Mouse (Mus musculus) forebrain, embryonic 14.5 days (tissue): ENCODE measurements around the gene Hpn. TPM values are rescaled to one million over a fixed set of nuclear protein-coding genes. Genes with fewer than 3 reads are reported as not detected.

ENCODE experiments used
- ATAC-seq: fragments of 200-750 bp; cut with Nextera tagmentation; 2 replicates; pipeline ENCODE4 v1.8.0; 2017; ENCODE audit warnings: mild to moderate bottlenecking, moderate library complexity
- DNase-seq: peaks from one replicate; pipeline ENCODE4 v3.0.0-alpha.2; 2015; ENCODE audit warnings: low spot score
- H3K27ac ChIP-seq: fragments of 300-500 bp; sonication (generic); 2 replicates; pipeline ENCODE4 v1.5.1; 2014; ENCODE audit warnings: low read depth, mild to moderate bottlenecking, control low read depth, low read length, moderate library complexity
- H3K27me3 ChIP-seq: fragments of 300-500 bp; sonication (generic); replicated peaks from 2 replicates; pipeline ENCODE4 v1.6.1; 2014; ENCODE audit warnings: low read length, control low read depth, mixed read lengths; ENCODE audit not compliant: control insufficient read depth, insufficient read depth
- H3K36me3 ChIP-seq: fragments of 300-500 bp; sonication (generic); 2 replicates; pipeline ENCODE4 v1.6.1; 2014; ENCODE audit warnings: low read length, control low read depth; ENCODE audit not compliant: control insufficient read depth, insufficient read depth
- H3K4me1 ChIP-seq: fragments of 300-500 bp; sonication (generic); 2 replicates; pipeline ENCODE4 v1.6.1; 2014; ENCODE audit warnings: antibody characterized with exemption, low read length, control low read depth; ENCODE audit not compliant: control insufficient read depth, insufficient read depth
- H3K4me2 ChIP-seq: fragments of 300-500 bp; sonication (generic); 2 replicates; pipeline ENCODE4 v1.6.1; 2014; ENCODE audit warnings: mild to moderate bottlenecking, control low read depth, low read length
- H3K4me3 ChIP-seq: fragments of 300-500 bp; sonication (generic); 2 replicates; pipeline ENCODE4 v1.5.1; 2014; ENCODE audit warnings: low read depth, low read length, control low read depth
- H3K9ac ChIP-seq: fragments of 300-500 bp; sonication (generic); 2 replicates; pipeline ENCODE4 v1.6.1; 2014; ENCODE audit warnings: mild to moderate bottlenecking, low read length, control low read depth, moderate library complexity
- H3K9me3 ChIP-seq: fragments of 300-500 bp; sonication (generic); replicated peaks from 2 replicates; pipeline ENCODE4 v1.6.1; 2016; ENCODE audit warnings: low read length, control low read depth, mixed read lengths; ENCODE audit not compliant: control insufficient read depth
- WGBS: fragments of 180-500 bp; shearing (Covaris S2); extraction: QIAGEN DNeasy Blood & Tissue Kit; methylation state at CpG from one replicate; pipeline ENCODE4 v1.1.7; 2014; 5-methylcytosine and 5-hydroxymethylcytosine counted together
- polyA plus RNA-seq: library from polyadenylated mRNA; unstranded; fragments of >200 nt; fragmentation: Nextera tagmentation; extraction: Ambion mirVana; gene quantifications from 2 replicates; pipeline ENCODE4 v1.2.1, GENCODE M21; 2014

Hpn gene
- polyA plus RNA-seq = not detected in 2 replicates

GRCm38 (mm10) chr7:31115182-31115581 is at the start of gene Hpn:
Gene Hpn, minus strand, starts transcription at chr7:31115290.
- DNase-seq (no peak), ATAC-seq (no peak)
- WGBS = 19% methylated on average over 15 of the region's 15 CpGs
- Histone ChIP-seq H3K4me1 (no peaks in the 10 kb centered on the region), H3K9me3 (no peaks in the 10 kb centered on the region), H3K27me3 (no peaks in the 10 kb centered on the region), H3K36me3 (no peaks in the 10 kb centered on the region), H3K9ac (no peak within 1 kb of the TSS), H3K27ac (no peak within 1 kb of the TSS), H3K4me3 (no peak within 1 kb of the TSS), H3K4me2 (no peak within 1 kb of the TSS)

DNA sequence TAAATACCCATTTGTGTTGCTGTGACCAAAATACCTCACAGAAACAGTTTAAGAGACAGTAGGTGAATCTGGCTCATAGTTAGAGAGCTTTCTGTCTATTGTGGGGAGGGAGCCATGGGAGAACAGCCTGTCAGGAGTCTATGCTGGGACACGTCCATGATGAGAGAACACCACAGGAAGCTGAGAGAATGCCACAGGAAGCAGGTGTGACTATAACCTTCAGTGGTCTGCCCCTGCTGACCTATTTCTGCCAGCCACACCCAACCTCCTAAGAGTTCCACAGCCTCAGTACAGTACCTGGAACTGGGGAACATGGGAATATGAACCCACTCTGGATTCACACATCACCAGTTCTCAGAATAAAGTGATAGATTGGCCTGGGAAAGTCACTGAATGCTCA is 49.7 kb upstream of the Hpn start:
- Histone ChIP-seq H3K9me3 (no peaks in the 10 kb centered on the region), H3K27ac (no peak overlapping the region), H3K36me3 (no peaks in the 10 kb centered on the region), H3K9ac (no peak overlapping the region), H3K27me3 (no peaks in the 10 kb centered on the region), H3K4me1 (no peaks in the 10 kb centered on the region), H3K4me3 (no peak overlapping the region), H3K4me2 (no peak overlapping the region)
- 74% methylated on average over 1 of the region's 1 CpGs for WGBS
- no peak for DNase-seq
- ATAC-seq = no peak

- no peak for DNase-seq
These were observed 48.8 kb upstream of the Hpn start for GRCm38 (mm10) chr7:31163666-31164577.

DNA sequence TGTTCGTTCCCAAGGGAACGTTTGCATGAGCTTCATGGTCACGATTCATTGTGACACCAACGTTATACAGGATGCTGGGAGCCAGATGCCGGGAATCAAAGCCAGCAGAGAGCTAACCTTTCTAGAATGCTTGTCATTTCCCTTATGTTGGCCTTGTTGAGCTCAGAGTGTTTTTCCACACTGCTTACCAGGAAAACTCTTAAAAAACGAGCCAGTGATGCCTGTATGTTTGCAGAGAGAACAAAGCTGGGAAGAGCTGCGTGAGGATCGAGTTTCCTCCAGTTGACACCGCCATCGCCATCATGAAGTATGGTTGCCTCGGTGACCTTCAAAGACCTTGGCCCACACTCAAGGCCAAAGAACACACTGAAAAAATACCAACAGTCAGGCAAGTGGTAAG is 47.2 kb upstream of the Hpn start:
- H3K27me3 ChIP-seq = no peaks in the 10 kb centered on the region

More at GRCm38 (mm10) chr7:31163666-31164577, 48.8 kb upstream of the Hpn start:
- WGBS = 63% methylated on average over 3 of the region's 3 CpGs
- no peaks in the 10 kb centered on the region for H3K9me3 ChIP-seq
- H3K27ac ChIP-seq = no peak overlapping the region
- no peak overlapping the region for H3K4me3 ChIP-seq
- H3K4me1 ChIP-seq = no peaks in the 10 kb centered on the region
- no peak overlapping the region for H3K9ac ChIP-seq
- H3K36me3 ChIP-seq = no peaks in the 10 kb centered on the region
- no peak overlapping the region for H3K4me2 ChIP-seq
- H3K27me3 ChIP-seq = no peaks in the 10 kb centered on the region
- ATAC-seq = no peak

GRCm38 (mm10) chr7:31161831-31162230 is 46.7 kb upstream of the Hpn start:
- Histone ChIP-seq H3K27me3 (no peaks in the 10 kb centered on the region), H3K4me1 (no peaks in the 10 kb centered on the region), H3K4me2 (no peak overlapping the region), H3K36me3 (no peaks in the 10 kb centered on the region), H3K4me3 (no peak overlapping the region), H3K9ac (no peak overlapping the region), H3K9me3 (no peaks in the 10 kb centered on the region), H3K27ac (no peak overlapping the region)
- 57% methylated on average over 3 of the region's 3 CpGs for WGBS
- ATAC-seq = no peak
- no peak for DNase-seq

More for the DNA sequence above, 47.2 kb upstream of the Hpn start:
- Histone ChIP-seq H3K4me1 (no peaks in the 10 kb centered on the region), H3K36me3 (no peaks in the 10 kb centered on the region), H3K9ac (no peak overlapping the region), H3K9me3 (no peaks in the 10 kb centered on the region), H3K4me2 (no peak overlapping the region), H3K27ac (no peak overlapping the region), H3K4me3 (no peak overlapping the region)
- ATAC-seq (no peak), DNase-seq (no peak)
- WGBS = 74% methylated on average over 11 of the region's 11 CpGs

GRCm38 (mm10) chr7:31161246-31161645 is 46.2 kb upstream of the Hpn start:
- Histone ChIP-seq H3K4me3 (no peak overlapping the region), H3K4me1 (no peaks in the 10 kb centered on the region), H3K4me2 (no peak overlapping the region), H3K27me3 (no peaks in the 10 kb centered on the region), H3K36me3 (no peaks in the 10 kb centered on the region), H3K27ac (no peak overlapping the region), H3K9ac (no peak overlapping the region), H3K9me3 (no peaks in the 10 kb centered on the region)
- DNase-seq = no peak
- 83% methylated on average over 3 of the region's 3 CpGs for WGBS
- no peak for ATAC-seq

- Histone ChIP-seq H3K4me2 (no peak overlapping the region), H3K27me3 (no peaks in the 10 kb centered on the region), H3K9ac (no peak overlapping the region), H3K36me3 (no peaks in the 10 kb centered on the region), H3K9me3 (no peaks in the 10 kb centered on the region), H3K4me1 (no peaks in the 10 kb centered on the region), H3K27ac (no peak overlapping the region), H3K4me3 (no peak overlapping the region)
- ATAC-seq (no peak), DNase-seq (no peak)
- 92% methylated on average over 5 of the region's 5 CpGs for WGBS
These were observed 45.7 kb upstream of the Hpn start for GRCm38 (mm10) chr7:31160763-31161162.

- no peaks in the 10 kb centered on the region; the same call in 1 of the 2 replicates for H3K4me1 ChIP-seq
- no peak overlapping the region for H3K27ac ChIP-seq
- DNase-seq = peak; percentile 24
- H3K4me3 ChIP-seq = no peak overlapping the region
- H3K36me3 ChIP-seq = no peaks in the 10 kb centered on the region
- H3K27me3 ChIP-seq = no peaks in the 10 kb centered on the region
- no peak overlapping the region for H3K4me2 ChIP-seq
- H3K9me3 ChIP-seq = no peaks in the 10 kb centered on the region
- H3K9ac ChIP-seq = no peak overlapping the region
- ATAC-seq = no peak
- WGBS = 44% methylated on average over 19 of the region's 19 CpGs
These were observed 41.2 kb upstream of the Hpn start for GRCm38 (mm10) chr7:31156034-31156928.
